Mouse (Mus musculus): ENCODE results near the gene BC048562. TPM values are rescaled to one million over a fixed set of nuclear protein-coding genes. Genes with fewer than 3 reads are reported as not detected.
A peak's percentile ranks its signal among the peaks of the same experiment; 100 is the strongest.

BC048562 gene
- polyA plus RNA-seq, 1 experiment from 2014 or later = not detected

- H3K27ac ChIP-seq = 0 out of 2 replicates have a peak overlapping the region, but pooled peaks have one; percentile 14
- 74% methylated on average over 9 of the region's 9 CpGs for WGBS
- no peak overlapping the region for H3K4me2 ChIP-seq
- ATAC-seq = no peak
- peaks cover 14% of the 10 kb centered on the region; the same call in 1 of the 2 replicates for H3K4me1 ChIP-seq
- no peak overlapping the region for H3K4me3 ChIP-seq
- no peaks in the 10 kb centered on the region for H3K36me3 ChIP-seq (ENCODE audit: poor library complexity, severe bottlenecking)
- H3K9me3 ChIP-seq (replicated peaks) = no peaks in the 10 kb centered on the region
- H3K9ac ChIP-seq = no peak overlapping the region
- no peaks in the 10 kb centered on the region for H3K27me3 ChIP-seq
Observed at GRCm38 (mm10) chr9:108411381-108411942, 24.8 kb upstream of the BC048562 start.

- no peak overlapping the region for H3K9ac ChIP-seq
- no peak for ATAC-seq
- H3K27ac ChIP-seq = no peak overlapping the region
- no peaks in the 10 kb centered on the region for H3K27me3 ChIP-seq
- H3K4me2 ChIP-seq = no peak overlapping the region
- no peak overlapping the region for H3K4me3 ChIP-seq
- H3K9me3 ChIP-seq (replicated peaks) = no peaks in the 10 kb centered on the region
- peaks cover 14% of the 10 kb centered on the region; the same call in 1 of the 2 replicates for H3K4me1 ChIP-seq
- WGBS = 84% methylated on average over 1 of the region's 1 CpGs
- H3K36me3 ChIP-seq (ENCODE audit: poor library complexity, severe bottlenecking) = no peaks in the 10 kb centered on the region
Observed at GRCm38 (mm10) chr9:108412221-108412620, 24.1 kb upstream of the BC048562 start.

- Histone ChIP-seq H3K4me3 (no peak within 1 kb of the TSS), H3K9ac (no peak within 1 kb of the TSS), H3K27me3 (no peaks in the 10 kb centered on the region), H3K4me2 (no peak within 1 kb of the TSS), H3K36me3 (ENCODE audit: poor library complexity, severe bottlenecking) (no peaks in the 10 kb centered on the region), H3K9me3 (replicated peaks) (no peaks in the 10 kb centered on the region), H3K4me1 (no peaks in the 10 kb centered on the region), H3K27ac (no peak within 1 kb of the TSS)
- ATAC-seq = no peak
Observed at GRCm38 (mm10) chr9:108428384-108428783, 7.9 kb upstream of the BC048562 start, which contains the start of gene Ccdc36. TSS of gene Ccdc36 (minus strand) at chr9:108428484.

- H3K27me3 ChIP-seq = no peaks in the 10 kb centered on the region
- 50% methylated on average over 32 of the region's 32 CpGs for WGBS
- no peak overlapping the region for H3K27ac ChIP-seq
- H3K9me3 ChIP-seq (replicated peaks) = no peaks in the 10 kb centered on the region
- peak overlapping the region; percentile 23 for H3K4me3 ChIP-seq
- H3K36me3 ChIP-seq (ENCODE audit: poor library complexity, severe bottlenecking) = no peaks in the 10 kb centered on the region
- H3K9ac ChIP-seq = no peak overlapping the region
- H3K4me1 ChIP-seq = no peaks in the 10 kb centered on the region
- H3K4me2 ChIP-seq = peak overlapping the region; percentile 49
- ATAC-seq = peak; percentile 24; the same call in 1 of the 2 replicates
Observed at GRCm38 (mm10) chr9:108431431-108432067, 4.7 kb upstream of the BC048562 start.

GRCm38 (mm10) chr9:108439176-108439575 lies 2.9 kb downstream of the BC048562 start:
- Histone ChIP-seq H3K4me2 (no peak overlapping the region), H3K9me3 (replicated peaks) (no peaks in the 10 kb centered on the region), H3K4me1 (no peaks in the 10 kb centered on the region), H3K36me3 (ENCODE audit: poor library complexity, severe bottlenecking) (no peaks in the 10 kb centered on the region), H3K27me3 (no peaks in the 10 kb centered on the region), H3K9ac (no peak overlapping the region), H3K27ac (no peak overlapping the region), H3K4me3 (no peak overlapping the region)
- ATAC-seq = no peak; the same call in 1 of the 2 replicates
- 86% methylated on average over 6 of the region's 6 CpGs for WGBS

- Histone ChIP-seq H3K4me1 (no peaks in the 10 kb centered on the region), H3K36me3 (ENCODE audit: poor library complexity, severe bottlenecking) (no peaks in the 10 kb centered on the region), H3K27ac (no peak overlapping the region), H3K4me2 (no peak overlapping the region), H3K9me3 (replicated peaks) (no peaks in the 10 kb centered on the region), H3K27me3 (no peaks in the 10 kb centered on the region), H3K9ac (no peak overlapping the region), H3K4me3 (no peak overlapping the region)
- 77% methylated on average over 5 of the region's 5 CpGs for WGBS
- ATAC-seq = no peak
Observed at GRCm38 (mm10) chr9:108440485-108440884, 4.2 kb downstream of the BC048562 start.

- no peak overlapping the region for H3K27ac ChIP-seq
- no peaks in the 10 kb centered on the region for H3K27me3 ChIP-seq
- H3K4me3 ChIP-seq = no peak overlapping the region
- H3K4me2 ChIP-seq = no peak overlapping the region
- no peaks in the 10 kb centered on the region for H3K9me3 ChIP-seq (replicated peaks)
- H3K9ac ChIP-seq = no peak overlapping the region
- H3K36me3 ChIP-seq (ENCODE audit: poor library complexity, severe bottlenecking) = no peaks in the 10 kb centered on the region
- ATAC-seq = peak; percentile 68; the same call in 1 of the 2 replicates
- WGBS = 85% methylated on average over 11 of the region's 11 CpGs
- no peaks in the 10 kb centered on the region for H3K4me1 ChIP-seq
Observed at GRCm38 (mm10) chr9:108441236-108441919, 5.1 kb downstream of the BC048562 start.

- H3K9me3 ChIP-seq (replicated peaks) = no peaks in the 10 kb centered on the region
- 73% methylated on average over 9 of the region's 9 CpGs for WGBS
- no peak overlapping the region for H3K27ac ChIP-seq
- H3K9ac ChIP-seq = no peak overlapping the region
- peaks cover 20% of the 10 kb centered on the region for H3K36me3 ChIP-seq (ENCODE audit: poor library complexity, severe bottlenecking)
- H3K4me3 ChIP-seq = no peak overlapping the region
- no peak for ATAC-seq
- peaks cover 15% of the 10 kb centered on the region for H3K4me1 ChIP-seq
- no peaks in the 10 kb centered on the region for H3K27me3 ChIP-seq
- no peak overlapping the region for H3K4me2 ChIP-seq
Observed at GRCm38 (mm10) chr9:108445125-108445524, 8.8 kb downstream of the BC048562 start.

GRCm38 (mm10) chr9:108449860-108450259 lies 13.6 kb downstream of the BC048562 start:
- no peaks in the 10 kb centered on the region for H3K27me3 ChIP-seq
- H3K36me3 ChIP-seq (ENCODE audit: poor library complexity, severe bottlenecking) = peaks cover 20% of the 10 kb centered on the region
- H3K4me3 ChIP-seq = peak overlapping the region; percentile 62
- peaks cover 52% of the 10 kb centered on the region for H3K4me1 ChIP-seq
- peak overlapping the region; percentile 81 for H3K9ac ChIP-seq
- 15% methylated on average over 4 of the region's 4 CpGs for WGBS
- peak overlapping the region; percentile 96 for H3K27ac ChIP-seq
- H3K4me2 ChIP-seq = peak overlapping the region; percentile 85
- no peaks in the 10 kb centered on the region for H3K9me3 ChIP-seq (replicated peaks)
- peak; percentile 70 for ATAC-seq

- 45% methylated on average over 21 of the region's 21 CpGs for WGBS
- Histone ChIP-seq H3K4me2 (peak overlapping the region; percentile 85), H3K4me3 (peak overlapping the region; percentile 62), H3K36me3 (ENCODE audit: poor library complexity, severe bottlenecking) (peaks cover 20% of the 10 kb centered on the region), H3K27me3 (no peaks in the 10 kb centered on the region), H3K9ac (peak overlapping the region; percentile 81), H3K9me3 (replicated peaks) (no peaks in the 10 kb centered on the region), H3K4me1 (peaks cover 52% of the 10 kb centered on the region), H3K27ac (peak overlapping the region; percentile 96)
- ATAC-seq = peak; percentile 52; the same call in 1 of the 2 replicates
Observed at GRCm38 (mm10) chr9:108450292-108451169, 14.2 kb downstream of the BC048562 start.

- 79% methylated on average over 6 of the region's 6 CpGs for WGBS
- Histone ChIP-seq H3K27me3 (no peaks in the 10 kb centered on the region), H3K9ac (peak overlapping the region; percentile 81)
Observed at GRCm38 (mm10) chr9:108451170-108451493, 14.8 kb downstream of the BC048562 start.

More at GRCm38 (mm10) chr9:108451170-108451493, 14.8 kb downstream of the BC048562 start:
- H3K4me3 ChIP-seq = peak overlapping the region; percentile 62
- no peak for ATAC-seq
- peak overlapping the region; percentile 85 for H3K4me2 ChIP-seq
- peaks cover 52% of the 10 kb centered on the region for H3K4me1 ChIP-seq
- H3K36me3 ChIP-seq (ENCODE audit: poor library complexity, severe bottlenecking) = peaks cover 20% of the 10 kb centered on the region
- no peaks in the 10 kb centered on the region for H3K9me3 ChIP-seq (replicated peaks)
- H3K27ac ChIP-seq = peak overlapping the region; percentile 96

All from forebrain, embryonic 13.5 days (tissue).